Mouse (Mus musculus) left cerebral cortex, adult 18-20 months (tissue): ENCODE results near the gene Ppp1r1a. TPM values are rescaled to one million over a fixed set of nuclear protein-coding genes. Genes with fewer than 3 reads are reported as not detected.

Experiments
- total RNA-seq, 2 experiments: library from RNA; stranded (reverse); gene quantifications; 2 replicates each; pipeline ENCODE4 v1.2.3; 2021

The Ppp1r1a gene
- total RNA-seq, 2 experiments from 2014 or later: 133 to 147 TPM

Other genes with a start within 250 kb of the Ppp1r1a start
- gene Gpr84, start 227.4 kb downstream of the Ppp1r1a start, total RNA-seq: 1 to 10 TPM in 1 of 2 experiments, under 1 TPM in 1; 0.42 to 1.0 TPM
- 10 to 100 TPM; 72.0 to 79.3 TPM for gene Zfp385a, start 197.9 kb downstream of the Ppp1r1a start, total RNA-seq
- gene Itga5, start 171.2 kb downstream of the Ppp1r1a start, total RNA-seq: 1 to 10 TPM; 2.6 to 3.9 TPM
- under 1 TPM in 1 of 2 experiments, not detected in 1; 0.45 TPM for gene Gtsf1, start 107.5 kb downstream of the Ppp1r1a start, total RNA-seq
- not detected for gene Gtsf2, start 89.5 kb downstream of the Ppp1r1a start, total RNA-seq
- gene Nckap1l, start 84.2 kb downstream of the Ppp1r1a start, total RNA-seq: 1 to 10 TPM; 9.0 to 9.2 TPM
- gene Pde1b, start 35.0 kb downstream of the Ppp1r1a start, total RNA-seq: 100 to 1,000 TPM; 181 to 227 TPM
- gene Glycam1, start 27.1 kb upstream of the Ppp1r1a start, total RNA-seq: not detected
- gene Mucl1, start 217.5 kb upstream of the Ppp1r1a start, total RNA-seq: not detected